Mouse (Mus musculus) megakaryocyte, embryonic 14.5 days (primary cell): Measurements from ENCODE around the gene Nsg1.

ENCODE experiments used
- FLI1 ChIP-seq: IDR thresholded peaks from 2 replicates; pipeline ENCODE4 v1.6.1; 2012; ENCODE audit warnings: low read length, inconsistent platforms, mixed read lengths
- GATA1 ChIP-seq: IDR thresholded peaks from 3 replicates; pipeline ENCODE4 v1.6.1; 2012; ENCODE audit warnings: mixed read lengths, low read length, inconsistent platforms, borderline replicate concordance

DNA sequence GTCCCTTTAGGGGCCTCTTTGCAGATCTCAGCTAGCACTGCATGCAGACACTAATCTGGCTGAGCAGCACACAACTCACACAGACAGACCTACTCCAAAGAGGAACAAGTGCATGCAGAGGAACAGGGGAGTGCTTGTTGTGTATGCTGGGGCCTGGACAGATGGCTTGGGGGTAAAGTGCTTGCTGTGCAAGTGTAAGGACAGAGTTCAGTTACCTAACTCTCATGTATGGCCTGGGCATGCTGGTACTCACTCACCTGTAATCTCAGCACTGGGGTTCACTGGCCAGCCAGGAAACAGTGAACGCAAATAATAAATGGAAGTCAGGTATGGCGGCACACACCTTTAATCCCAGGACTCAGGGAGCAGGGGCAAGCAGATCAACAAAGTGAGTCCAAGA, 45.2 kb downstream of the Nsg1 start:
- TF ChIP-seq GATA1, result no peak
- TF ChIP-seq FLI1, result no peak
